Mouse (Mus musculus) hindbrain, postnatal 0 days (tissue): ENCODE measurements at regions not wholly inside any gene's neighbourhood (a gene's known extent, or its start where the extent isn't known, plus 50 kb on each side); places are given as distances from the start of the nearest gene placed in this dataset.

Experiments
- ATAC-seq: fragments of 200-750 bp; cut with Nextera tagmentation; 2 replicates; pipeline ENCODE4 v1.8.0; 2017; ENCODE audit warnings: mild to moderate bottlenecking, moderate TSS enrichment, moderate library complexity
- DNase-seq: peaks from one replicate; pipeline ENCODE4 v3.0.0-alpha.2; 2015; ENCODE audit warnings: low spot score
- H3K27ac ChIP-seq: fragments of 300-500 bp; sonication (generic); 2 replicates; pipeline ENCODE4 v1.5.1; 2014; ENCODE audit warnings: mild to moderate bottlenecking
- H3K27me3 ChIP-seq: fragments of 300-500 bp; sonication (generic); 2 replicates; pipeline ENCODE4 v1.6.1; 2014; ENCODE audit warnings: low read length, mixed read lengths; ENCODE audit not compliant: insufficient read depth
- H3K36me3 ChIP-seq: fragments of 300-500 bp; sonication (generic); 2 replicates; pipeline ENCODE4 v1.6.1; 2014; ENCODE audit warnings: low read length, mixed read lengths; ENCODE audit not compliant: insufficient read depth
- H3K4me1 ChIP-seq: fragments of 300-500 bp; sonication (generic); 2 replicates; pipeline ENCODE4 v1.6.1; 2014; ENCODE audit warnings: antibody characterized with exemption, low read length, mixed read lengths; ENCODE audit not compliant: insufficient read depth
- H3K4me2 ChIP-seq: fragments of 300-500 bp; sonication (generic); 2 replicates; pipeline ENCODE4 v1.6.1; 2014; ENCODE audit warnings: low read depth, mild to moderate bottlenecking, low read length, moderate library complexity, mixed read lengths
- H3K4me3 ChIP-seq: fragments of 300-500 bp; sonication (generic); 2 replicates; pipeline ENCODE4 v1.5.1; 2014; ENCODE audit warnings: low read length
- H3K9ac ChIP-seq: fragments of 300-500 bp; sonication (generic); replicated peaks from 2 replicates; pipeline ENCODE4 v1.6.1; 2014; ENCODE audit warnings: mild to moderate bottlenecking, low read length, moderate library complexity, mixed read lengths
- H3K9me3 ChIP-seq: fragments of 300-500 bp; sonication (generic); 2 replicates; pipeline ENCODE4 v1.6.1; 2016; ENCODE audit warnings: low read length, mixed read lengths
- CTCF ChIP-seq: IDR thresholded peaks from 2 replicates; pipeline ENCODE4 v1.5.1; 2016; ENCODE audit warnings: antibody characterized with exemption, control low read depth, low read depth
- WGBS: fragments of 180-500 bp; shearing (Covaris S2); extraction: QIAGEN DNeasy Blood & Tissue Kit; methylation state at CpG from one replicate; pipeline ENCODE4 v1.1.7; 2014; 5-methylcytosine and 5-hydroxymethylcytosine counted together

- DNase-seq (no peak), ATAC-seq (no peak)
- no peak overlapping the region for H3K9ac ChIP-seq
- H3K4me1 ChIP-seq: no peaks in the 10 kb centered on the region
- H3K9me3 ChIP-seq: no peaks in the 10 kb centered on the region
- H3K4me3 ChIP-seq: no peak overlapping the region
- H3K4me2 ChIP-seq: no peak overlapping the region
- no peaks in the 10 kb centered on the region for H3K27me3 ChIP-seq
- 64% methylated on average over 3 of the region's 3 CpGs for WGBS
- no peak overlapping the region for H3K27ac ChIP-seq
- H3K36me3 ChIP-seq: no peaks in the 10 kb centered on the region
- TF ChIP-seq CTCF: no peak
These were observed 199.1 kb downstream of the Dcdc2c start for GRCm38 (mm10) chr12:28353140-28353539.

GRCm38 (mm10) chr12:28352571-28352970 lies 199.6 kb downstream of the Dcdc2c start:
- Histone ChIP-seq H3K4me2 (no peak overlapping the region), H3K36me3 (no peaks in the 10 kb centered on the region), H3K4me1 (no peaks in the 10 kb centered on the region), H3K4me3 (no peak overlapping the region), H3K9me3 (no peaks in the 10 kb centered on the region), H3K27ac (no peak overlapping the region), H3K27me3 (no peaks in the 10 kb centered on the region), H3K9ac (no peak overlapping the region)
- WGBS: 79% methylated on average over 3 of the region's 3 CpGs
- no peak for ATAC-seq
- no peak for DNase-seq
- TF ChIP-seq CTCF: no peak

- ATAC-seq: no peak
- 67% methylated on average over 2 of the region's 2 CpGs for WGBS
- no peaks in the 10 kb centered on the region for H3K27me3 ChIP-seq
- H3K4me2 ChIP-seq: no peak overlapping the region
- no peak overlapping the region for H3K9ac ChIP-seq
- no peak overlapping the region for H3K27ac ChIP-seq
- no peaks in the 10 kb centered on the region for H3K9me3 ChIP-seq
- H3K36me3 ChIP-seq: no peaks in the 10 kb centered on the region
- no peak overlapping the region for H3K4me3 ChIP-seq
- DNase-seq: no peak
- H3K4me1 ChIP-seq: no peaks in the 10 kb centered on the region
- TF ChIP-seq CTCF: no peak
These were observed 209.5 kb downstream of the Dcdc2c start for GRCm38 (mm10) chr12:28342735-28343134.

- no peaks in the 10 kb centered on the region for H3K9me3 ChIP-seq
- no peak overlapping the region for H3K4me3 ChIP-seq
- no peak overlapping the region for H3K4me2 ChIP-seq
- DNase-seq (no peak), ATAC-seq (no peak)
- H3K27me3 ChIP-seq: no peaks in the 10 kb centered on the region
- no peak for TF ChIP-seq CTCF
- no peak overlapping the region for H3K9ac ChIP-seq
- WGBS: 46% methylated on average over 5 of the region's 5 CpGs
- no peak overlapping the region for H3K27ac ChIP-seq
- no peaks in the 10 kb centered on the region for H3K36me3 ChIP-seq
- H3K4me1 ChIP-seq: no peaks in the 10 kb centered on the region
These were observed 219.6 kb downstream of the Dcdc2c start for GRCm38 (mm10) chr12:28332591-28332990.

- H3K4me3 ChIP-seq: no peak overlapping the region
- WGBS: 77% methylated on average over 2 of the region's 2 CpGs
- H3K4me1 ChIP-seq: no peaks in the 10 kb centered on the region
- ATAC-seq (no peak), DNase-seq (no peak)
- H3K9ac ChIP-seq: no peak overlapping the region
- H3K36me3 ChIP-seq: no peaks in the 10 kb centered on the region
- no peaks in the 10 kb centered on the region for H3K9me3 ChIP-seq
- H3K27me3 ChIP-seq: no peaks in the 10 kb centered on the region
- TF ChIP-seq CTCF: no peak
- H3K27ac ChIP-seq: no peak overlapping the region
- no peak overlapping the region for H3K4me2 ChIP-seq
These were observed 220.4 kb downstream of the Dcdc2c start for GRCm38 (mm10) chr12:28331843-28332242.

GRCm38 (mm10) chr12:28323659-28324058 lies 228.5 kb downstream of the Dcdc2c start:
- H3K4me2 ChIP-seq: no peak overlapping the region
- no peak overlapping the region for H3K9ac ChIP-seq
- DNase-seq (no peak), ATAC-seq (no peak)
- no peak overlapping the region for H3K4me3 ChIP-seq
- no peaks in the 10 kb centered on the region for H3K4me1 ChIP-seq
- no peak for TF ChIP-seq CTCF
- H3K27me3 ChIP-seq: no peaks in the 10 kb centered on the region
- no peaks in the 10 kb centered on the region for H3K9me3 ChIP-seq
- 36% methylated on average over 2 of the region's 2 CpGs for WGBS
- H3K27ac ChIP-seq: no peak overlapping the region
- H3K36me3 ChIP-seq: no peaks in the 10 kb centered on the region

GRCm38 (mm10) chr12:28309226-28309625 lies 243.0 kb downstream of the Dcdc2c start:
- no peak for ATAC-seq
- H3K9me3 ChIP-seq: no peaks in the 10 kb centered on the region
- no peaks in the 10 kb centered on the region for H3K4me1 ChIP-seq
- H3K36me3 ChIP-seq: no peaks in the 10 kb centered on the region
- H3K4me3 ChIP-seq: no peak overlapping the region
- no peak overlapping the region for H3K9ac ChIP-seq
- H3K27ac ChIP-seq: no peak overlapping the region
- 45% methylated on average over 5 of the region's 5 CpGs for WGBS
- no peak overlapping the region for H3K4me2 ChIP-seq
- no peak for TF ChIP-seq CTCF
- H3K27me3 ChIP-seq: no peaks in the 10 kb centered on the region
- peak; percentile 44 for DNase-seq
